Mouse (Mus musculus) lung, adult 2 months (tissue): ENCODE results near the gene A1cf. TPM values are rescaled to one million over a fixed set of nuclear protein-coding genes. Genes with fewer than 3 reads are reported as not detected.

Source experiments
- DNase-seq: peaks from one replicate; pipeline ENCODE4 v3.0.0; 2022
- H3K4me1 ChIP-seq: fragments of 200-500 bp; 2 replicates; pipeline ENCODE4 v1.6.1; 2011; ENCODE audit warnings: low read length; ENCODE audit not compliant: control insufficient read depth, insufficient read depth
- H3K4me3 ChIP-seq: fragments of 200-500 bp; replicated peaks from 2 replicates; pipeline ENCODE3; 2011; ENCODE audit warnings: low read depth, mild to moderate bottlenecking, control low read depth, low read length; ENCODE audit errors: extremely low read depth
- CTCF ChIP-seq: fragments of 200-500 bp; IDR thresholded peaks from 2 replicates; pipeline ENCODE4 v1.5.1; 2011; ENCODE audit warnings: mild to moderate bottlenecking, low read length, control low read depth; ENCODE audit not compliant: insufficient read depth
- POLR2A ChIP-seq: fragments of 200-500 bp; IDR thresholded peaks from 2 replicates; pipeline ENCODE4 v1.6.1; 2011; ENCODE audit warnings: low read depth, mild to moderate bottlenecking, control low read depth, low read length, borderline replicate concordance; ENCODE audit errors: extremely low read depth
- WGBS: fragments of 180-500 bp; shearing (Covaris S2); methylation state at CpG from one replicate; pipeline ENCODE4 v1.1.7; 2018; 5-methylcytosine and 5-hydroxymethylcytosine counted together
- polyA plus RNA-seq: library from polyadenylated mRNA; depleted of rRNA; stranded (reverse); fragments of >200 nt; gene quantifications from 2 replicates; pipeline ENCODE4 v1.2.3, GENCODE M21; 2012

A1cf gene
- polyA plus RNA-seq, 1 experiment: not detected

DNA sequence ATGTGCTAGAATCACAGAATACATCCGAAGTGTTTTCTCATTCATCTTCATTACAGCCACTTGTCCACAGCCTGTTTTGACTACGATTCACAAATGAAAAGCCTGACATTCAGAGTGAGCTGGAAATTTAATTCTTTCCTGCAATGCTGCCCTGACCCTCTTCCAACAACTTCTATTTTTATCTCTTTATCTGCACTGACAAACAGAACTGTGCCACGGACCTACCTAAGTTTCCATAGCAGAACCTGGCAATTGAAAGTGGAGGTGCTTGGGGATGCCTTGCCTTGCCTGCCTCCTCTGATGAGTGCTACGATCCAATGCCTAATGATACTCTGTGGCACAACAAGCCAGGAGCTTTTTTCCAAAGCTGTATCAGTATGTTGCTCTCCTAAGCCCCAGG, 21.4 kb downstream of the A1cf start:
- no peak overlapping the region for H3K4me3 ChIP-seq
- 39% methylated on average over 4 of the region's 4 CpGs for WGBS
- no peak for DNase-seq
- no peaks in the 10 kb centered on the region for H3K4me1 ChIP-seq
- TF ChIP-seq CTCF (no peak), POLR2A (no peak)

DNA sequence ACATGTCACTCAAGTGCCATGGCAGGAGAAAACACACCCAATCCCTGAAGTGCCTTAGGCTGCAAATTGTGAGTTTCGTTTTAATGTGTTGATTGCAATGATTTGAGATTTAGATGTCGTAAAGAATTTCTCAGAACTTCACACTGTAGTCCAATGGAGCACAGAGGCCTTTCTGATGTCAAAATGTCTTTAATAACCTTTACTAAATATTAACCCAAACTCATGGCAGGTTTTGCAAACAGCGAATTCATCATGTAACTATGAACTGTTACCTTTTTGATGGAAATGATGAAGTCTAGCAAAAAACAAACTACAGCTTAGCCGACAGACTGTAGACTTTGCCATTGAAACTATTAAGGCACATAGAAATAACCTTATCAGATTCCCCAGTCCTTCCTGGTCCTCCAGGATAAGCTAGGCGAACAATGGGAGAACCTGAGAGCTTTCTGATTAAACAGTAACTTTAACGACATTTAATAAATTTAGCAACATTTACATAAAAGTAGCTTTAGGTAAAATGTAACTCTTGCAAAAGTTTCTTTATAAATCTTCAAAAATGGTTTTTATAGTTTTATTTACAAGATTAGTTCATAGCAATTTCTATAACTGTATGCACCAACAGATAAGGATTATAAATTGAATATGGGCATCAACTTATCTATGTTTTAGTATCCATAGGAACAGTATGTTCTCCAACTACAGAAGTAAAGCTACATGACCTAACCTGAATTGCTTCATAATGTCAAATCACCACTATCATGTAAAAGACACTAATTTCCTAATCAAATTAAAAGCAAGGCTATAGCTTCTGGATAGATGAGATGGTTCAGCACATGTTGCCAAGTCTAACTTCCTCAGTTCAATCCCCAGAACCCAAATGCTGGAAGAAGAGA, 22.7 kb downstream of the A1cf start:
- Histone ChIP-seq H3K4me3 (no peak overlapping the region), H3K4me1 (no peaks in the 10 kb centered on the region)
- TF ChIP-seq POLR2A (no peak), CTCF (no peak)
- WGBS: 67% methylated on average over 6 of the region's 6 CpGs
- DNase-seq: no peak

DNA sequence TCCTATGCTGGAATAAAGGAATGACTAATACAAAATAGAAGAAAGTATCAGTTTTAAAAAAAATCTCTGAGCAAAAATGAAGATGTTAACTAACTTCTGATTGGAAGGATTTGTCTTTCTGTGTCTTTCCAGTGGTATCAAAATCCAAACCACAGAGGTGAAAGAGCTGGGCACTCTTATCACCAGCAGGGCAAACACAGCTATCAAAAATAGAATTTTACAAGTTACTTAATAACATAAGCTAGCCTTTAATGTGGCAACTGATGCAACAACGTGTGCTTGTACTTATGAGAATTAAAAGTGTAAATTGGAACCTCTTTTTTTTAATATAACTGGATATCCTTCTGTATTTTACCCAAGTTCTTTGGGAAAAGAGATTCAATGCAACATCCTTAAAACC, 27.4 kb downstream of the A1cf start:
- 49% methylated on average over 1 of the region's 1 CpGs for WGBS
- Histone ChIP-seq H3K4me3 (no peak overlapping the region), H3K4me1 (no peaks in the 10 kb centered on the region)
- TF ChIP-seq CTCF (no peak), POLR2A (no peak)
- DNase-seq: no peak

DNA sequence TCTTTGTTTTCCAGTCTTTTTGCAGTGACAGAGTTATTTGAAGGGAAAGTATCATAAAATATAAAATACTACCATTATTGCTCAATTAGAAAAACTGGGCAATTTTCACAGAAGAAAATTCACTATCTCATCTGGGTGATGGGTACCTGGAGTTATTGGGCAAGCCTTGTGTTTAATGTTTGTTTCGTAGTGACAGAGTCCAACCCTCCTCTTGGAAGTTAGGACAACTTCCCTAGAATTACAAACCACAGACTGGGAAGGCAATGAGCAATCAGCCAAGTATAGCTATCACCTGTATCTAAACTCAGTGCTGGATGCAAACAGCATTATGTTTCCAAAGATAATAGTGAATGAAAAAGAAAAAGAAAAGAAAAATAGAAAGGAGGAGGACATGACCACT, 28.1 kb downstream of the A1cf start:
- TF ChIP-seq POLR2A: no peak
- Histone ChIP-seq H3K4me3 (no peak overlapping the region), H3K4me1 (no peaks in the 10 kb centered on the region)
- 73% methylated on average over 1 of the region's 1 CpGs for WGBS
- DNase-seq: no peak

DNA sequence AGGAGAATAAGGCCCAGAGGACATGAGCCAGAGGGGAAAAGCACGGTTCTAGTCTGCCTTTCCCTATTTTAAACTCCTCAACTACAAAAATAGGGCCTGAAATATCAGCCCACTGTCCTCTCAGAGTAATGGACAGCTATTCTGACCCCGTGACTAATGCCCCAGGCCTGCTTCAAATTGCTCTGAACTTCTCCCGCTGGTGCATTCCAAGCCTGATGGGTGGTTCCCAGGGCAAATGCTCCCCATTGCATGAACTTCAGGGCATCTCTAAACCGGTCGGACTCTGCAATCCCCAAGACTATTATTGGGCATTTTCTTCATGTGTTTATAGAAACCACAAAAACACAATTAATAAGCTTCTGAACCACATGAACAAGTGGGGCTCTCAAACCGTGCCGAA, 37.1 kb downstream of the A1cf start:
- 63% methylated on average over 7 of the region's 7 CpGs for WGBS
- H3K4me3 ChIP-seq: no peak overlapping the region

DNA sequence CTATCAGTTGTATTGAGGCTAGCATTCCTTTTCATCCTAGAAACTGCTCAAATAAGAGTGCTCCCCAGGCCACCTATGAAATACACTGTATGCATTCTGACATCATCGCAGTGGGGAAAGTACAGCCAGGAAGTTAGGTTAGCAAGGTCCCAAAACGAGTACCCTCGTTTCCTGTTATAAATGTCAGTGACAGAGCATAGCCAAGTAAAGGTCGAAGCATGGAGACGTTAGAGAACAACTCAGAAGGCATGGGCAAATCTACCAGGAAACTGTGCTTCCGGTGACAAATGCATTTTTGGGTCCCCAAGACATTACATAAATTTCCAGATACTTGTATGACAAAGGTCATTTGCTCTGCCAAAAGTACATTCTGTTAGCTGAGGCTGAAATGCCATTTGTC, 41.9 kb downstream of the A1cf start:
- 30% methylated on average over 6 of the region's 6 CpGs for WGBS
- no peaks in the 10 kb centered on the region for H3K4me1 ChIP-seq
- no peak overlapping the region for H3K4me3 ChIP-seq
- TF ChIP-seq POLR2A: no peak
- DNase-seq: no peak

More for the DNA sequence above, 37.1 kb downstream of the A1cf start:
- no peaks in the 10 kb centered on the region for H3K4me1 ChIP-seq
- no peak for TF ChIP-seq POLR2A
- TF ChIP-seq CTCF: no peak
- DNase-seq: no peak

DNA sequence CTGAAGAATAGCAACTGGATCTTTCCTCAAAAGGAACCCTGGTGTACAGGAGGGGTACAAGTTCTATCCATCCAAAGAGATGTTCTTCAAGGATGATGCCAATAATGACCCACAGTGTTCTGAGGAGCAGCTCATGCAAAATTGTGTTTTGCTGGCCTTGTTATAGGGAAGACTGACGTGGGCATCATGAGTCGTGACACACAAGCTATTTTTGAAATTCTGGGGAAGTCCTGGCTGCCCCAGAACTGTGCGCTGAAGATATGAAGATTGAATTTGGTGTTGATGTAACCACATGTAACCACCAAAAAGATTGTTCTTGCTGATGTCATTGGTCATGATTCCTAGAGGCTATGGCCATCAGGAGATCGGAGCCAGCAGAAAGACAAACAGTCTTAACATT, 45.4 kb downstream of the A1cf start:
- no peak overlapping the region for H3K4me3 ChIP-seq
- H3K4me1 ChIP-seq: no peaks in the 10 kb centered on the region
- TF ChIP-seq CTCF: no peak
- TF ChIP-seq POLR2A: no peak
- 83% methylated on average over 4 of the region's 4 CpGs for WGBS
- no peak for DNase-seq

DNA sequence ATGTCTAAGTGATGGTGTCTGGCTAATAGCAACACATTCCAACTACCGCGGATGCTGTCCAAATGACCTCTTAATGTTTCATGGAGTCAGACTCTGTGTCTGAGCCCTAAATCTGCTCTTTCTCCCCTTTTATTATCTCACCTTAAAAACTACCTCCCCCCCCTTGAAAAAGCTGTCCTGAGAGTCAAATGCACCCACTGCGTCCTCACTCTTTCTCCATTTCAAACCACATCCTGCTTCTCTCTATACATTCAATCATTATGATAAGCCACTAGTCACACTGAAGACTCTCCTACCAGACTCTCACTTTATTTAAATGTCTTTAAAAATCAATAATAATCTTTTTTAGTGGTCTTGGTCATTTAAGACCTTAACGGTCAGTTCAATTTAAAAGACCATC, 51.8 kb downstream of the A1cf start:
- WGBS: 92% methylated on average over 4 of the region's 4 CpGs
- H3K4me3 ChIP-seq: no peak overlapping the region
- DNase-seq: no peak
- no peaks in the 10 kb centered on the region for H3K4me1 ChIP-seq
- no peak for TF ChIP-seq CTCF
- TF ChIP-seq POLR2A: no peak

DNA sequence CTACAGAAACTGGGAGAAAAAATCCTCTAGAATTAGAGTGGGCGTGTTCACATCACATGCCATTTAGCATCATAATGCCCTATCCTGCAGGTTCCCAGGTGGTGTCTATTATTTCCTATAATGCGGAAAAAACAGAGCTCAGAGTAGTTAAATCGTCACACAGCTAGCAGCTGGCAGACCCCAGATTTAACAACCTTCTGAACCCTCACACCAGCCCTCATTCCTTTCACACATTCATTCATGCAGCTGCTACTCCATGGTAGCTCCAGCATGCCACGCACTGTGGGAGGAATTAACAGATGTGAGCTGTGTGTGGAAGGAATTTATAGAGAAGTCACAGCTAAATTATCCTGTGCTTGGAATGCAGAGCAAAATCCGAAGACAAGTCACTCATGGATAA, 53.3 kb downstream of the A1cf start:
- TF ChIP-seq CTCF (no peak), POLR2A (no peak)
- Histone ChIP-seq H3K4me1 (no peaks in the 10 kb centered on the region), H3K4me3 (no peak overlapping the region)
- 76% methylated on average over 5 of the region's 5 CpGs for WGBS
- DNase-seq: no peak

DNA sequence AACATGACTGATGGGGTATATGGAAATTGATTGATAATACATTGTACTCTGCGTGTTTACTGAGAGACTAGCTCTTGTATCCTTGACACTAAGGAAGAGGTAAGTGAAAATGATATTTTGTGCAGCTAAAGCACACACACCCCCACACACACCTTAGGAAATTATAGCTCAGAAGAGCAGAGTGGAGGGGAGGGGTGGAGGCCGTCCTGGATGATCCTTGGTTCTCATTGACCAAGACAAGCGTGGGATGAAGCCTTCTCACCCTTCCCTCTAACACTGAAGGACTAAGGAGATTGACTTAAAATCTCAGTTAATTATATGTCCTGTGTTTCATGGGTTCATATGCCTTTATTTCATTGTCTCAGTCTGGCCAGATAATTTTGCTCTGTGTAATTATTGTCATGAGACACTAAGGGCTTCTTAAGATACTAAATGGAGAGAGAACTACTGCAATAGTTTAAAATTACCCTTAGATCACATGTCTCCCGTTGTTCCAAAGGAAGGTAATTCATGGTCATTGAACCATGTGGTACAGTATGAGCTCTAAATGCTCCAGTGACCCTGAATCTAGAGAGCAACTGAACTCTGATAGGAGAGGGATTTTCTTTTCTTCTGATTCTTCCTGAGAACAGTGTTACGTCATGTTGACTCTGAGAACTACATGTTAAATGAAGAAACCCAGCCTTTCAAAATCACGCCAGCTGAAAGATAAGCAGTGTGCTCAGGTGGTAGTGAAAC, 55.2 kb downstream of the A1cf start:
- TF ChIP-seq CTCF (no peak), POLR2A (no peak)
- H3K4me1 ChIP-seq: no peaks in the 10 kb centered on the region
- 75% methylated on average over 6 of the region's 6 CpGs for WGBS
- no peak overlapping the region for H3K4me3 ChIP-seq
- DNase-seq: no peak
